Mouse (Mus musculus): ENCODE measurements around the gene Gng13. TPM values are rescaled to one million over a fixed set of nuclear protein-coding genes. Genes with fewer than 3 reads are reported as not detected.
"Not testable (repeated sequence)": the region's sequence is repeated elsewhere in the genome, so short reads cannot be mapped to it uniquely, and the experiment has no call there.

The Gng13 gene
- polyA plus RNA-seq, 1 experiment: not detected

DNA sequence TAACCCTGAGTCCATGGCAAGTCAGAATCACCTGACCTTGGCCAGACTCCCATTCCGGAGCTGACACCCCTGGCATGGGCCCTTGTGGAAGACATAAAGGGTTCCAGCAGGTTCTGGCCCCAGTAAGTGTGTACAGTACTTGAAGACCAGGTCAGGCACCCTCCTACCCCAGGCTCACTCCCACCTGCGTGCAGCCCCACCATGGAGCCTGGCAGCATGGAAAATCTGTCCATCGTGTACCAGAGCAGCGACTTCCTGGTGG lies 11.0 kb downstream of the Gng13 start:
- DNase-seq: no peak
- peak overlapping the region; percentile 48 for H3K4me3 ChIP-seq (ENCODE audit: insufficient read depth, low read depth, low read length)
- no peak overlapping the region for H3K27ac ChIP-seq (ENCODE audit: insufficient read depth, low read depth, low read length)
- H3K27me3 ChIP-seq (replicated peaks; ENCODE audit: control insufficient read depth, insufficient read depth, low read length): no peaks in the 10 kb centered on the region
- no peak for TF ChIP-seq POLR2A (IDR thresholded peaks at IDR 0.05; ENCODE audit: low read depth, low read length)
- TF ChIP-seq CTCF (conservative IDR thresholded peaks at IDR 0.05; ENCODE audit: insufficient read depth, insufficient read length, low read depth, low read length): no peak
- peaks cover 4% of the 10 kb centered on the region; the same call in 1 of the 2 replicates for H3K4me1 ChIP-seq (ENCODE audit: control insufficient read depth, insufficient read depth, low read length)
- WGBS: 21% methylated on average over 4 of the region's 4 CpGs
- H3K36me3 ChIP-seq (ENCODE audit: control insufficient read depth, insufficient read depth, low read length): no peaks in the 10 kb centered on the region

DNA sequence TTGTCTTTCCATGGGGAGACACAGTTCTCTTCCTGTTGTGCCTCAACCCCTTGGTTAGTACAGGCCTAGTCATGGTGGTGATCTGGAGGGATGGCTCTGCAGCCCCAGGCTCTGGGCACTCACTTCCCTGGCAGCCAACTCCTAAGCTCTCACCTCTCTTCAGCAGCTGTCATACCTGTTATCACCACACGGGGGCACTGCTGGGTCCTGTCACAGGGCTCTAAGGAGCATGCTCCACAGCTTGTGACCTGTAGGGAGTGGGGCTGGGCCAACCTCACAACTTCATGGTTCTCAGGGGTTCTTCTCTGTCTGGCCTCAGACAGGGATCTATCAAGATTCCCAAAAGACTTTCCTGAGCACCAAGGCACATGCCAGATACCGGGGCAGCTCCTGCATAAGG lies 15.1 kb downstream of the Gng13 start:
- peaks cover 4% of the 10 kb centered on the region; the same call in 1 of the 2 replicates for H3K4me1 ChIP-seq (ENCODE audit: control insufficient read depth, insufficient read depth, low read length)
- H3K36me3 ChIP-seq (ENCODE audit: control insufficient read depth, insufficient read depth, low read length): no peaks in the 10 kb centered on the region
- WGBS: 24% methylated on average over 2 of the region's 2 CpGs
- peak; percentile 93 for TF ChIP-seq CTCF (conservative IDR thresholded peaks at IDR 0.05; ENCODE audit: insufficient read depth, insufficient read length, low read depth, low read length)
- no peak for TF ChIP-seq POLR2A (IDR thresholded peaks at IDR 0.05; ENCODE audit: low read depth, low read length)
- H3K27me3 ChIP-seq (replicated peaks; ENCODE audit: control insufficient read depth, insufficient read depth, low read length): no peaks in the 10 kb centered on the region
- DNase-seq: peak; percentile 87
- no peak overlapping the region for H3K27ac ChIP-seq (ENCODE audit: insufficient read depth, low read depth, low read length)
- no peak overlapping the region for H3K4me3 ChIP-seq (ENCODE audit: insufficient read depth, low read depth, low read length)

DNA sequence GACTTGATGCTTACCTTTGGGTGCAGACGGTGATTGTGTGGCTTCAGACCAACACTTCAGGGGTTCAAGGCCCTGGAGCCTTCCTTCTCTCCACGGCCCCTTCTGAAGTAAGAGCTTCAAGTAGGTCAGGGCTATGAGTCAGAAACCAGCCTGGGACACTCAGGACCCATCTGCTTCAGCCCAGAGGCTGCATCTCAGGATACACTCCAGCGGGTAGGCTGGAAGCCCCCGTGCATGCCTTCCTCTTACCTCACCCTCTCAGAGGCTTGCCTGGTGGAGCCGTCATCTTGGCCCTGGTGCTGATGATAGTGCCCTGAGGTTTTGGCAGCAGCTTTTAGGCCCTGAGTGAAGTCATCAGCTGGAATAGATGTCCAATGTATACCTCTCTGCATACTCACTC lies 18.3 kb downstream of the Gng13 start:
- TF ChIP-seq POLR2A (IDR thresholded peaks at IDR 0.05; ENCODE audit: low read depth, low read length) (no peak), CTCF (conservative IDR thresholded peaks at IDR 0.05; ENCODE audit: insufficient read depth, insufficient read length, low read depth, low read length) (no peak)
- Histone ChIP-seq H3K36me3 (ENCODE audit: control insufficient read depth, insufficient read depth, low read length) (no peaks in the 10 kb centered on the region), H3K4me3 (ENCODE audit: insufficient read depth, low read depth, low read length) (no peak overlapping the region), H3K4me1 (ENCODE audit: control insufficient read depth, insufficient read depth, low read length) (no peaks in the 10 kb centered on the region), H3K27me3 (replicated peaks; ENCODE audit: control insufficient read depth, insufficient read depth, low read length) (no peaks in the 10 kb centered on the region), H3K27ac (ENCODE audit: insufficient read depth, low read depth, low read length) (no peak overlapping the region)
- WGBS: 80% methylated on average over 5 of the region's 5 CpGs
- DNase-seq: no peak

DNA sequence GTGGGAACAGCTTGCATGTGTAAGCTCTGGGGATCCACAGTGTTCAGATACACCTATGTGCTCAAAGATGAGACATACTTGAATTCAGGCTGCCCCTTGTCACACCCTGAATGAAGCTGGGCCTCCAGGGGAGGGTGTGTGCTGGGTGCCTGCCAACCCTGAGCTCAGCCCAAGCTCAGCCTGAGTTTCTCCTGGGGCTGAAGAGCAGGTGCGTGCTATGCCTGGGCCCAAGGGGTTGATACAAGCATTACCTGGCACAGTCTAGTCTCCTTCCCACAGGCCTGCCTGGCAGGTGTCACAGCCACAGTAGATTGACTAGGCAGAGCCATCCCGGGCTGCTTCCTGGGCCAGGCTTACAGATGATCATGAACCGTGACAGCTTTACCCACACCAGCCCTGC lies 18.8 kb downstream of the Gng13 start, which contains the start of gene Mslnl:
Gene Mslnl (plus strand): TSS at position 298 of the 400 bp plus-strand sequence.
- Histone ChIP-seq H3K36me3 (ENCODE audit: control insufficient read depth, insufficient read depth, low read length) (no peaks in the 10 kb centered on the region), H3K4me1 (ENCODE audit: control insufficient read depth, insufficient read depth, low read length) (no peaks in the 10 kb centered on the region), H3K4me3 (ENCODE audit: insufficient read depth, low read depth, low read length) (no peak within 1 kb of the TSS), H3K27ac (ENCODE audit: insufficient read depth, low read depth, low read length) (no peak within 1 kb of the TSS), H3K27me3 (replicated peaks; ENCODE audit: control insufficient read depth, insufficient read depth, low read length) (no peaks in the 10 kb centered on the region)
- TF ChIP-seq POLR2A (IDR thresholded peaks at IDR 0.05; ENCODE audit: low read depth, low read length): no peak
- TF ChIP-seq CTCF (conservative IDR thresholded peaks at IDR 0.05; ENCODE audit: insufficient read depth, insufficient read length, low read depth, low read length): no peak
- no peak for DNase-seq
- WGBS: 50% methylated on average over 3 of the region's 3 CpGs

DNA sequence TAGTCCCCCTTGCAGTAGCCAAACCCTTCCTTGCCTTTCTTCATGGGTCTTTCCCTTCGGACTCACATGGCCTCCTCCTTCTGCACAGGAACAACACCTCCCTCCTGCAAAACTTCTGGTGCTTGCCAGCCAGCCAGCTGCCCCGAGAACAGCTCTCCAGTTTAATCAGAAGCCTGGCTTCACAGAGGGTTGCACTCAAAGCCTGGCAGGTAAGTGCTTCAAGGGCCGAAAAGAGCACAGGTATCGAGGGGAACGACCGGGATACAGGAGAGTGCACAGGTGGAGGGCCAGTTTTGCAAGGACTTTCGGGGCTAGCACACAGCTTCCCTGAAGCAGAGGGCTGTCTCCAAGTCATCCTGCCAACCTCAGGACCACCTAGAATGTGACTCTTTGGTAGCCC lies 21.9 kb downstream of the Gng13 start:
- Histone ChIP-seq H3K27ac (ENCODE audit: insufficient read depth, low read depth, low read length) (no peak overlapping the region), H3K36me3 (ENCODE audit: control insufficient read depth, insufficient read depth, low read length) (no peaks in the 10 kb centered on the region), H3K4me3 (ENCODE audit: insufficient read depth, low read depth, low read length) (no peak overlapping the region), H3K4me1 (ENCODE audit: control insufficient read depth, insufficient read depth, low read length) (no peaks in the 10 kb centered on the region), H3K27me3 (replicated peaks; ENCODE audit: control insufficient read depth, insufficient read depth, low read length) (no peaks in the 10 kb centered on the region)
- no peak for DNase-seq
- TF ChIP-seq POLR2A (IDR thresholded peaks at IDR 0.05; ENCODE audit: low read depth, low read length) (no peak), CTCF (conservative IDR thresholded peaks at IDR 0.05; ENCODE audit: insufficient read depth, insufficient read length, low read depth, low read length) (no peak)
- 77% methylated on average over 7 of the region's 7 CpGs for WGBS

DNA sequence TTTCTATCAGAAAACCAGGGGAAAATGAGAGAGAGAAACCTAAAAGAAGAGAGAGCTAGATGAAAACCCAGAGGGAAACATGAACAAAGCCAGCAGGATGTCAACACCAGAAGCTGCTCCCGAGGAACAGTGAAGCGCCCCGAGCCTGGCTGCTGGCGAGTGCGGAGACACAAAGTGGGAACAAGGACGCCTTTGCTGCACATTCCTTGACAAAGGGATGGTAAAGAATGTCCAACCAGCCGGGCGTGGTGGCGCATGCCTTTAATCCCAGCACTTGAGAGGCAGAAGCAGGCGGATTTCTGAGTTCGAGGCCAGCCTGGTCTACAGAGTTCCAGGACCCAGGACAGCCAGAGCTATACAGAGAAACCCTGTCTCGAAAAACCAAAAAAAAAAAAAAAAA lies 24.5 kb downstream of the Gng13 start:
- not testable (repeated sequence) for H3K4me1 ChIP-seq (ENCODE audit: control insufficient read depth, insufficient read depth, low read length); DNase-seq; H3K4me3 ChIP-seq (ENCODE audit: insufficient read depth, low read depth, low read length); H3K36me3 ChIP-seq (ENCODE audit: control insufficient read depth, insufficient read depth, low read length); H3K27ac ChIP-seq (ENCODE audit: insufficient read depth, low read depth, low read length); H3K27me3 ChIP-seq (replicated peaks; ENCODE audit: control insufficient read depth, insufficient read depth, low read length)
- 78% methylated on average over 12 of the region's 12 CpGs for whole genome bisulfite sequencing

DNA sequence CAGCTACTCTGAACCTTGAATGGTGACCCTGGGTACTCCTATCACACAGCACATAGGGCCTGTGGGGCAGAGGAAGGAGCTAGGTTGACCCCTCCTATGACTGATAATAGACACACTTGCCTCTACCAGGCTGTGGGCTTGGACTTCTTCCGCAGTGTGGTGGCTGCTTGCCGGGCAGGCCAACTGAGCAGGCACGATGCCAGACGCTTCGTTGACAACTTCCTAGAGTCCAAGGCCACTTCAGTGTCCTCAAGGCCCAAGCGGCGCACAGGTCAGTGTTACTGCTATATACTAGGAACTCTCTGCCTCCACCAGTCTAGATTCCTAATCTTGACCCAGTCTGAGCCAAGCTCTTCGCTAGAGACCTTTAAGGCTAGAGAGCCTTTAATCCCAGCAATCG lies 26.9 kb downstream of the Gng13 start:
- DNase-seq: no peak

DNA sequence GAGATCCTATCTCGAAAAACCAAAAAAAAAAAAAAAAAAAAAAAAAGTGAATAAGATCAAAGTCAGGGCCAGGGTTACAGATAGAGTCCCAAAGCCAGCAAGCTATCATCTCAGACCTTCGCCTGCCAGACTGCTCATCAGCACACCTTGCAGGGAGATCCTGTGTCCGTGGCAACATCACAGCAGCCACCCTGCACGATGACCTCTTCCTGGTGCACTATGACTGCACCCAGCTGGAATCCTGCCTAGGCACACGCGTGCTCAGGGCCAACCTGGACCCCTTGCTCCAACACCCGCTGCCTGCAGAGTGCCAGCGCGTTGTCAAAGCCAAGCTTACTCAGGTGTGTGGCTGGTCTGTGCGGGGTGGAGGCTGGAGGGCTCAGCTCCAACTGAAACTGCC lies 27.3 kb downstream of the Gng13 start:
- TF ChIP-seq POLR2A (IDR thresholded peaks at IDR 0.05; ENCODE audit: low read depth, low read length) (no peak), CTCF (conservative IDR thresholded peaks at IDR 0.05; ENCODE audit: insufficient read depth, insufficient read length, low read depth, low read length) (no peak)
- Histone ChIP-seq H3K36me3 (ENCODE audit: control insufficient read depth, insufficient read depth, low read length) (no peaks in the 10 kb centered on the region), H3K27me3 (replicated peaks; ENCODE audit: control insufficient read depth, insufficient read depth, low read length) (no peaks in the 10 kb centered on the region), H3K4me3 (ENCODE audit: insufficient read depth, low read depth, low read length) (no peak overlapping the region), H3K4me1 (ENCODE audit: control insufficient read depth, insufficient read depth, low read length) (no peaks in the 10 kb centered on the region), H3K27ac (ENCODE audit: insufficient read depth, low read depth, low read length) (no peak overlapping the region)
- no peak for DNase-seq
- 77% methylated on average over 10 of the region's 10 CpGs for WGBS

More for the DNA sequence above, 26.9 kb downstream of the Gng13 start:
- Histone ChIP-seq H3K27me3 (replicated peaks; ENCODE audit: control insufficient read depth, insufficient read depth, low read length) (no peaks in the 10 kb centered on the region), H3K4me3 (ENCODE audit: insufficient read depth, low read depth, low read length) (no peak overlapping the region), H3K36me3 (ENCODE audit: control insufficient read depth, insufficient read depth, low read length) (no peaks in the 10 kb centered on the region), H3K27ac (ENCODE audit: insufficient read depth, low read depth, low read length) (no peak overlapping the region), H3K4me1 (ENCODE audit: control insufficient read depth, insufficient read depth, low read length) (no peaks in the 10 kb centered on the region)
- TF ChIP-seq CTCF (conservative IDR thresholded peaks at IDR 0.05; ENCODE audit: insufficient read depth, insufficient read length, low read depth, low read length) (no peak), POLR2A (IDR thresholded peaks at IDR 0.05; ENCODE audit: low read depth, low read length) (no peak)
- 86% methylated on average over 9 of the region's 9 CpGs for WGBS

All from kidney, adult 2 months (tissue).